Mouse (Mus musculus) limb, embryonic 15.5 days (tissue): ENCODE data around the gene Sncg. TPM values are rescaled to one million over a fixed set of nuclear protein-coding genes. Genes with fewer than 3 reads are reported as not detected.

Experiments used
- ATAC-seq: fragments of 200-750 bp; cut with Nextera tagmentation; 2 replicates; pipeline ENCODE4 v1.8.0; 2017; ENCODE audit warnings: low read depth, moderate TSS enrichment; ENCODE audit not compliant: insufficient number of reproducible peaks, low FRiP score, low TSS enrichment
- H3K27ac ChIP-seq: fragments of 300-500 bp; sonication (generic); 2 replicates; pipeline ENCODE4 v1.5.1; 2015; ENCODE audit warnings: moderate library complexity, mild to moderate bottlenecking, inconsistent platforms
- H3K27me3 ChIP-seq: fragments of 300-500 bp; sonication (generic); 2 replicates; pipeline ENCODE4 v1.6.1; 2015; ENCODE audit warnings: inconsistent platforms
- H3K36me3 ChIP-seq: fragments of 300-500 bp; sonication (generic); 2 replicates; pipeline ENCODE4 v1.6.1; 2015; ENCODE audit warnings: inconsistent platforms
- H3K4me1 ChIP-seq: fragments of 300-500 bp; sonication (generic); 2 replicates; pipeline ENCODE4 v1.6.1; 2015; ENCODE audit warnings: inconsistent platforms
- H3K4me2 ChIP-seq: fragments of 300-500 bp; sonication (generic); 2 replicates; pipeline ENCODE4 v1.6.1; 2015; ENCODE audit warnings: mild to moderate bottlenecking, inconsistent platforms
- H3K4me3 ChIP-seq: fragments of 300-500 bp; sonication (generic); 2 replicates; pipeline ENCODE4 v1.5.1; 2015; ENCODE audit warnings: mild to moderate bottlenecking, inconsistent platforms
- H3K9ac ChIP-seq: fragments of 300-500 bp; sonication (generic); 2 replicates; pipeline ENCODE4 v1.6.1; 2015; ENCODE audit warnings: inconsistent platforms
- H3K9me3 ChIP-seq: fragments of 300-500 bp; sonication (generic); 2 replicates; pipeline ENCODE4 v1.6.1; 2016; ENCODE audit warnings: inconsistent platforms
- WGBS: fragments of 180-500 bp; shearing (Covaris S2); methylation state at CpG from one replicate; pipeline ENCODE4 v1.1.7; 2015; 5-methylcytosine and 5-hydroxymethylcytosine counted together
- polyA plus RNA-seq: library from polyadenylated mRNA; unstranded; fragments of >200 nt; fragmentation: Nextera tagmentation; extraction: Ambion mirVana; gene quantifications from 2 replicates; pipeline ENCODE4 v1.2.1, GENCODE M21; 2015

The Sncg gene
- polyA plus RNA-seq, 1 experiment from 2014 or later: 3.1 TPM

DNA sequence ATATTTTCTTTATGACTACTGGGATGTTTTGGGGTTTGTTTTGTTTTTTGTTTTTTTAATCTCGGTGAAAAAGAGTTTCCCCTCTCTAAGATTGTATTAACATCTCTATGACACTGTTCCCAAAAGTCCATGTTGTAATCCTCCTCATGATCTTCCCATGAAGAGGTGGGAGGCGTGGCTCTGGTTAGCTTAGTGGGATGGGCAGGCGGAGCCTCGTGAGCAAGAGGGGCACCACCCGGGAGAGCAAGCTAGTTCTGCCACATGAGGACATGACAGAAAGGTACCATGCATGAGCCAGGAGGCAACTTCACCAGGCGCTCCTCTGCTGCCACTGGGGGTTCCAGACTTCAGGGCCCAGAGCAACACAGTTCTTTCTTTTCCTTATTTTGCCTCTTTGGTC is 22.1 kb downstream of the Sncg start:
- Histone ChIP-seq H3K4me3 (no peak overlapping the region), H3K4me2 (no peak overlapping the region), H3K9me3 (no peaks in the 10 kb centered on the region), H3K36me3 (no peaks in the 10 kb centered on the region), H3K4me1 (0 out of 2 replicates have a peak, but pooled peaks cover 4% of the 10 kb centered on the region), H3K27ac (no peak overlapping the region), H3K27me3 (no peaks in the 10 kb centered on the region), H3K9ac (no peak overlapping the region)
- ATAC-seq: no peak
- 63% methylated on average over 6 of the region's 6 CpGs for WGBS

- Histone ChIP-seq H3K9me3 (no peaks in the 10 kb centered on the region), H3K4me3 (no peak overlapping the region), H3K4me2 (no peak overlapping the region), H3K4me1 (0 out of 2 replicates have a peak, but pooled peaks cover 4% of the 10 kb centered on the region), H3K27ac (no peak overlapping the region), H3K27me3 (no peaks in the 10 kb centered on the region), H3K9ac (no peak overlapping the region), H3K36me3 (no peaks in the 10 kb centered on the region)
- ATAC-seq: no peak
- WGBS: 74% methylated on average over 3 of the region's 3 CpGs
Measured at GRCm38 (mm10) chr14:34351660-34352059, 22.9 kb downstream of the Sncg start.

GRCm38 (mm10) chr14:34349007-34349406 is 25.6 kb downstream of the Sncg start:
- Histone ChIP-seq H3K4me3 (no peak overlapping the region), H3K9me3 (no peaks in the 10 kb centered on the region), H3K4me1 (0 out of 2 replicates have a peak, but pooled peaks cover 4% of the 10 kb centered on the region), H3K4me2 (no peak overlapping the region), H3K27me3 (no peaks in the 10 kb centered on the region), H3K36me3 (peaks cover 8% of the 10 kb centered on the region; the same call in 1 of the 2 replicates), H3K27ac (no peak overlapping the region), H3K9ac (no peak overlapping the region)
- 82% methylated on average over 8 of the region's 8 CpGs for WGBS
- no peak for ATAC-seq

- ATAC-seq: no peak
- H3K4me2 ChIP-seq: no peak overlapping the region
- H3K4me1 ChIP-seq: 0 out of 2 replicates have a peak, but pooled peaks cover 4% of the 10 kb centered on the region
- H3K9me3 ChIP-seq: no peaks in the 10 kb centered on the region
- H3K27me3 ChIP-seq: no peaks in the 10 kb centered on the region
- 70% methylated on average over 7 of the region's 7 CpGs for WGBS
- peaks cover 11% of the 10 kb centered on the region for H3K36me3 ChIP-seq
- H3K27ac ChIP-seq: no peak overlapping the region
- no peak overlapping the region for H3K4me3 ChIP-seq
- no peak overlapping the region for H3K9ac ChIP-seq
Measured at GRCm38 (mm10) chr14:34348301-34348700, 26.3 kb downstream of the Sncg start.

DNA sequence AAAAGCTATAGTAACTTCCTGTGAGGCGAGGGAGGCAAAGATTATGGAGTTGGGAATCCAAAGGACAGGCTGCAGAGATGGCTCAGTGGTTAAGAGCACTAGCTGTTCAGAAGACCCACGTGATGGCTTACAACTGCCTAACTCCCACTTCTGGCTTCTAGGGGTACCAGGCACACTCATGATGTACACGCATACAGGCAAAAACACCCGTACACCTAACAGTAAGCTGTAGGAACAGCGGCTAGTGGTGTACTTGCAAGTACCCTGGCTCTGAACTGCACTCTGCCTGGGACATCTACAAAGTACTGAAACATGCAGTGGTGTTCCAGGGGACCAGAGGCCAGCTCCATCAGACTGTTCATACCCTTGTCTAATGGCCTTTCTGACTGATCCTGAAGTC is 27.5 kb downstream of the Sncg start:
- Histone ChIP-seq H3K27ac (no peak overlapping the region), H3K9ac (no peak overlapping the region), H3K27me3 (no peaks in the 10 kb centered on the region), H3K4me2 (no peak overlapping the region), H3K4me1 (no peaks in the 10 kb centered on the region), H3K9me3 (no peaks in the 10 kb centered on the region), H3K4me3 (no peak overlapping the region), H3K36me3 (peaks cover 24% of the 10 kb centered on the region)
- no peak for ATAC-seq
- WGBS: 92% methylated on average over 5 of the region's 5 CpGs

DNA sequence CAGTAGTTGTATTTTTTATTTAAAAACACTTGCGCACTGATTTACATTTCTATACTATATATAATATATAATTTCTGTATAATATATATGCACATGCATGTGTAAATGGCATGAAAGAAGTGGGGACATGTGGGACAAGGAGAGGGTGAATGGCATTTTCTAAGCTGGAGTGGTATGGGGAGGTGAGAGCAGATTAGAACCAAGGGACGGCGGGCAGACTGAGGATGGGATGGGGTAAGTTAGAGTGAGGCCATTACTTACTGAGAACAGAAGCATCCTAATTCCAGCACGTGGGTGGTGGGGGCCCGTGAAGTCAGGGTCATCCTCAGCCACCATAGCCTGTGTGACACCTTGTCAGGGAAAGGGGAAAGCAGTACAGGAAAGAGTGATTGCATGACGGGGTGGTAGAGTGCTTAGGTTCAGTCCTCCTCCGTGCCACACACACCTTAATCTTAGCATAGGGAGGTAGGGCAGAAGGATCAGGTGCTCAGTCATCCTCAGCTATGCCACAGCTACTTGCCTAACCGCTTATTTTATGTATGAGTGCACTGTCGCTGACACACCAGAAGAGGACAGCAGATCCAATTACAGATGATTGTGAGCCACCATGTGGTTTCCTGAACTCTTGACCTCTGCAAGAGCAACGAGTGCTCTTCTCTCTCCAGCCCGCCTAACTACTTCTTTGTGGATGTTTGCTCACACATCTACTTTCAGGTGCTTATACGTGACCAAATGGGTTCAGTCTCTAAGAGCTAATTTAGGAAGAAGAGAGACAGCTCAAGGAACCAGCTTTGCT is 28.6 kb downstream of the Sncg start:
- ATAC-seq: no peak
- no peaks in the 10 kb centered on the region for H3K4me1 ChIP-seq
- no peaks in the 10 kb centered on the region for H3K27me3 ChIP-seq
- no peak overlapping the region for H3K4me3 ChIP-seq
- no peak overlapping the region for H3K27ac ChIP-seq
- no peak overlapping the region for H3K9ac ChIP-seq
- 57% methylated on average over 12 of the region's 12 CpGs for WGBS
- H3K36me3 ChIP-seq: peaks cover 35% of the 10 kb centered on the region
- no peaks in the 10 kb centered on the region for H3K9me3 ChIP-seq
- no peak overlapping the region for H3K4me2 ChIP-seq

DNA sequence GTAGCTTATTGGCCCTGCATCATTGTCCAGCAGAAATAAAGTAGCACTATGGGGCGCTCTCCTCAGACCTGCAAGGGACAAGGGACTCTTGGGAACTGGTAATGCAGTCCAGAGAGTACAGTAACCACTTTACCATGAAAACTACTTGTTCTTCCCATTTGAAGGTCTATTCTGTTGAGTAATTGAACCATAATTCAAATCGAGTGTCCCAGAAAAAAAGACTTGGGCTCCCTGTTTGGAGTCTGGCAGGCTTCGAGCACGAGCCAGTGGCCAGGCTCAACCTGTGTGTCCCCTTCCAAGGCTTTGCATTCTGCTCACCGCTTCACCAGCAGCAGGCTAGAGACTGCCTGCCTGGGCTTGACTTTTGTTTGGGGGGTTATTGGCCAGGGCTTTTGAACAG is 30.2 kb downstream of the Sncg start:
- ATAC-seq: no peak

GRCm38 (mm10) chr14:34343078-34343477 is 31.5 kb downstream of the Sncg start:
- 90% methylated on average over 4 of the region's 4 CpGs for WGBS
- Histone ChIP-seq H3K27me3 (no peaks in the 10 kb centered on the region), H3K4me1 (no peaks in the 10 kb centered on the region), H3K27ac (no peak overlapping the region), H3K9me3 (no peaks in the 10 kb centered on the region), H3K4me2 (no peak overlapping the region), H3K36me3 (peaks cover 51% of the 10 kb centered on the region), H3K4me3 (no peak overlapping the region), H3K9ac (no peak overlapping the region)
- ATAC-seq: no peak

More for the DNA sequence above, 30.2 kb downstream of the Sncg start:
- Histone ChIP-seq H3K4me2 (no peak overlapping the region), H3K36me3 (peaks cover 41% of the 10 kb centered on the region), H3K9ac (no peak overlapping the region), H3K4me3 (no peak overlapping the region), H3K9me3 (no peaks in the 10 kb centered on the region), H3K4me1 (no peaks in the 10 kb centered on the region), H3K27me3 (no peaks in the 10 kb centered on the region), H3K27ac (no peak overlapping the region)
- 90% methylated on average over 5 of the region's 5 CpGs for WGBS

DNA sequence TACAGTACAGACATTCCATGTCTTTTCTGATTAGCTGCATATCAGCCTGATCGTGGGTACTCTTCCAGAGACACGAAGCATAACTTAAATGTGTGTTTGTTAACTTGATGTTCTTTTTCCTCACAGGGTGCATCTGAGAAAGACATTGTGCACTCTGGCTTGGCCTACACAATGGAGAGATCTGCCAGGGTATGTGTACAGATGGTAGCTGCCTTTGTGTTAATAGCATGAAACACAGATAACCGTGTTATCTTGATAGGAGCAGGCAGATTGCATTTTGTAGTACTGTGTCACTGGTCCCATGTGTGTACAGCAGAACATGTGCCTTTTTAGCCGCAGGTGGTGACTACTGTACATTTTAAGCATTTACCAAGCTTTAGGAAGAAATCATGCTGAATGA is 32.6 kb downstream of the Sncg start:
- 94% methylated on average over 4 of the region's 4 CpGs for WGBS
- H3K36me3 ChIP-seq: peaks cover 61% of the 10 kb centered on the region

GRCm38 (mm10) chr14:34339446-34339845 is 35.1 kb downstream of the Sncg start:
- Histone ChIP-seq H3K9me3 (no peaks in the 10 kb centered on the region), H3K27me3 (no peaks in the 10 kb centered on the region), H3K27ac (no peak overlapping the region), H3K4me3 (no peak overlapping the region), H3K9ac (no peak overlapping the region), H3K4me1 (no peaks in the 10 kb centered on the region), H3K36me3 (peaks cover 81% of the 10 kb centered on the region), H3K4me2 (no peak overlapping the region)
- WGBS: 56% methylated on average over 1 of the region's 1 CpGs
- no peak for ATAC-seq

More for the DNA sequence above, 32.6 kb downstream of the Sncg start:
- Histone ChIP-seq H3K4me2 (no peak overlapping the region), H3K27ac (no peak overlapping the region), H3K9me3 (no peaks in the 10 kb centered on the region), H3K4me3 (no peak overlapping the region), H3K9ac (no peak overlapping the region), H3K4me1 (no peaks in the 10 kb centered on the region), H3K27me3 (no peaks in the 10 kb centered on the region)
- no peak for ATAC-seq

DNA sequence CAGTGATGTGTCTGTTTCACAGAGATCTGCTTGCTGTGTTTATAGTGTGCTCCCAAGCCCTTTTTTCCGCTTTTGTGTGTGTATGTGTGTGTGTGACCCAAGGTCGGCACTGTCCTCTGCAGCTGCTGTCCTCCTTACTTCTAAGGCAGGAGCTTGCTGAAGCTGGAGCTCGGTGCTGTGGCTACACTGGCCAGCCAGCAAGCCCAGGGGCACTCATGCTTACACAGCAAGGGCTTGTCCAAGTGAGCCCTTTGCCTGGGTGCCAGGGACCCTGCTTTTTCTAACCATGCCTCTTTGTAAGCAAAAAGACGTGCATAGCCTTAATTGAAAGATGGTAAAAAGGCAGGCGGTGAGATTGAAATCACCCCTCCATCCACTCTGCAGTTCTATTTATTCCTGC is 42.1 kb downstream of the Sncg start:
- Histone ChIP-seq H3K4me1 (no peaks in the 10 kb centered on the region), H3K36me3 (peaks cover 73% of the 10 kb centered on the region), H3K4me3 (no peak overlapping the region), H3K27me3 (no peaks in the 10 kb centered on the region), H3K4me2 (no peak overlapping the region), H3K9me3 (no peaks in the 10 kb centered on the region), H3K9ac (no peak overlapping the region), H3K27ac (no peak overlapping the region)
- 84% methylated on average over 5 of the region's 5 CpGs for WGBS
- no peak for ATAC-seq

DNA sequence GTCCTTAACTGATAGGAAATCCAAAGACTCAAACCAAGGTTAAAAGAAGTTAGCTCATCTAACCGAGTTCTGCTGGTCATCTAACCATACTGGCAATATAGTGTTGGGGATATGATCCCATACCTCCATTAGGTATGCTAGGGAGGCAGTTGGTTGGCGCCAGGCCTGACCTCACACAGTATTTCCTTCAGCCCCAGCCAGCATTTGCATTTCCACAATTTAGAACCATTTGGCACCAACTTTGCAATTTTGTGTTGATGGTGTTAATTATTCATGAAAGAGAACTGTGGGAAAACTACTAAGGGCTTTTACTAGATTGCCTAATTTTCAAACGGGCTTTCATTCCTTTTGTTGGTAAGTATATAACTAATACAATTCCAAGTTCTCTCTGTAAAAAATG is 42.7 kb downstream of the Sncg start:
- no peak for ATAC-seq
- Histone ChIP-seq H3K27me3 (no peaks in the 10 kb centered on the region), H3K36me3 (peaks cover 70% of the 10 kb centered on the region), H3K27ac (no peak overlapping the region), H3K4me2 (no peak overlapping the region), H3K4me1 (no peaks in the 10 kb centered on the region), H3K9ac (no peak overlapping the region), H3K9me3 (no peaks in the 10 kb centered on the region), H3K4me3 (no peak overlapping the region)
- WGBS: 86% methylated on average over 3 of the region's 3 CpGs
